Mouse (Mus musculus) stomach, embryonic 15.5 days (tissue): ENCODE measurements around the gene Gm11567. TPM values are rescaled to one million over a fixed set of nuclear protein-coding genes. Genes with fewer than 3 reads are reported as not detected.
"Not testable (repeated sequence)": the region's sequence is repeated elsewhere in the genome, so short reads cannot be mapped to it uniquely, and the experiment has no call there.

ENCODE experiments used
- ATAC-seq: fragments of 200-750 bp; cut with Nextera tagmentation; 2 replicates; pipeline ENCODE4 v1.8.0; 2017; ENCODE audit warnings: low read depth, moderate number of reproducible peaks, moderate TSS enrichment; ENCODE audit not compliant: insufficient read depth, low FRiP score
- H3K27ac ChIP-seq: fragments of 300-500 bp; sonication (generic); 2 replicates; pipeline ENCODE4 v1.5.1; 2015; ENCODE audit warnings: mild to moderate bottlenecking, inconsistent platforms
- H3K27me3 ChIP-seq: fragments of 300-500 bp; sonication (generic); replicated peaks from 2 replicates; pipeline ENCODE4 v1.6.1; 2015; ENCODE audit warnings: inconsistent platforms
- H3K36me3 ChIP-seq: fragments of 300-500 bp; sonication (generic); 2 replicates; pipeline ENCODE4 v1.6.1; 2015; ENCODE audit warnings: inconsistent platforms
- H3K4me1 ChIP-seq: fragments of 300-500 bp; sonication (generic); 2 replicates; pipeline ENCODE4 v1.6.1; 2015; ENCODE audit warnings: inconsistent platforms
- H3K4me2 ChIP-seq: fragments of 300-500 bp; sonication (generic); 2 replicates; pipeline ENCODE4 v1.6.1; 2015; ENCODE audit warnings: mild to moderate bottlenecking, inconsistent platforms
- H3K4me3 ChIP-seq: fragments of 300-500 bp; sonication (generic); replicated peaks from 2 replicates; pipeline ENCODE4 v1.5.1; 2015; ENCODE audit warnings: inconsistent platforms
- H3K9ac ChIP-seq: fragments of 300-500 bp; sonication (generic); 2 replicates; pipeline ENCODE4 v1.6.1; 2015; ENCODE audit warnings: inconsistent platforms
- H3K9me3 ChIP-seq: fragments of 300-500 bp; sonication (generic); 2 replicates; pipeline ENCODE4 v1.6.1; 2016; ENCODE audit warnings: inconsistent platforms
- WGBS: fragments of 180-500 bp; shearing (Covaris S2); methylation state at CpG from one replicate; pipeline ENCODE4 v1.1.7; 2015; 5-methylcytosine and 5-hydroxymethylcytosine counted together
- polyA plus RNA-seq: library from polyadenylated mRNA; unstranded; fragments of >200 nt; fragmentation: Nextera tagmentation; extraction: Ambion mirVana; gene quantifications from 2 replicates; pipeline ENCODE4 v1.2.1, GENCODE M21; 2015

Gm11567 gene
- polyA plus RNA-seq, result not detected in 2 replicates

DNA sequence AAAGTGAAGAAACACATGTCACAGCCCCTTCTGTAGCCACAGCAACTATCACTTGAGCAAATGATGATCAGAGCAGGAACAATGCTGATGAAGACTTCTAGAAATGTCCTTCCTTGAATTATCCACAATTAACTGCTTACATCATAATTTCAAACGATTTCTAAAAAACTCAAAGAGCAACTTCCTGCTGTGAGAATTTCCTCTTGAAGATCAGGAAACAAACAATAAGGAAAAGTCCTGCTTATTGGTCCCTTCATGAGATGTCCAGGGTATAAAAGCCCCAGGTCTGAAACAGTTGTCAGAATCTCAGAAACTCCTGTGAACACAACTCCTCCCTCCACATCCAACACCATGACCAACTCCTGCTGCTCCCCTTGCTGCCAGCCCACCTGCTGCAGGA lies at the start of gene Gm11567:
TSS of gene Gm11567 (plus strand) at position 301 of the 400 bp plus-strand sequence.
- H3K4me3 ChIP-seq, H3K9me3 ChIP-seq, H3K4me1 ChIP-seq, H3K9ac ChIP-seq, H3K27me3 ChIP-seq, ATAC-seq, H3K36me3 ChIP-seq, H3K27ac ChIP-seq, H3K4me2 ChIP-seq: not testable (repeated sequence)
- 38% methylated on average over 1 of the region's 1 CpGs for WGBS

- H3K27ac ChIP-seq, result no peak within 1 kb of the TSS
- no peaks in the 10 kb centered on the region for H3K36me3 ChIP-seq
- H3K4me3 ChIP-seq, result no peak within 1 kb of the TSS
- H3K4me2 ChIP-seq, result no peak within 1 kb of the TSS
- H3K9ac ChIP-seq, result no peak within 1 kb of the TSS
- WGBS, result 71% methylated on average over 1 of the region's 1 CpGs
- no peaks in the 10 kb centered on the region for H3K27me3 ChIP-seq
- no peak for ATAC-seq
- H3K9me3 ChIP-seq, result no peaks in the 10 kb centered on the region
- no peaks in the 10 kb centered on the region for H3K4me1 ChIP-seq
Measured at GRCm38 (mm10) chr11:99837966-99838365, 41.0 kb upstream of the Gm11567 start, which contains the start of gene 2300003K06Rik. Gene 2300003K06Rik, minus strand, starts transcription at chr11:99838066.

GRCm38 (mm10) chr11:99842185-99842584 lies 36.8 kb upstream of the Gm11567 start:
- Histone ChIP-seq H3K27me3 (no peaks in the 10 kb centered on the region), H3K9me3 (no peaks in the 10 kb centered on the region), H3K9ac (no peak overlapping the region), H3K4me1 (no peaks in the 10 kb centered on the region), H3K4me3 (no peak overlapping the region), H3K4me2 (no peak overlapping the region), H3K36me3 (no peaks in the 10 kb centered on the region), H3K27ac (no peak overlapping the region)
- no peak for ATAC-seq
- WGBS, result 79% methylated on average over 1 of the region's 1 CpGs

DNA sequence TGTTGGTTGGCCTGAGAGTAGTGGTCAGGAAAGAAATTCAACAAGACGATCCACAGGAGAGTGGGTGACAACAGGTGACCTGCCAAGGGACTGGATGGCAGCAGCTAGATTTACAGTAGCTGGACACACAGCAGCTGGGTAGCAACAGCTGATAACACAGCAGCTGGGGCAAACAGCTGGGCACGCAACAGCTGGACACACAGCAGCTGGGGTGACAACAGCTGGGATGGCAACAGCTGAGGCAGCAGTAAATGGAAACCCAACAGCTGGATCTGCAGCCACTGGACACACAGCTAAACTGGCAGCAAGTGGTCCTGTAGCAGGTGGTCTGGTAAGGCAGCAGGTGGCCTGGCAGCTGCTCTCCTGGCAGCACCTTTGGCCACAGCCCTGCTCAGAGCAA lies 32.2 kb upstream of the Gm11567 start:
- H3K9me3 ChIP-seq, result no peaks in the 10 kb centered on the region
- H3K27ac ChIP-seq, result no peak overlapping the region
- no peaks in the 10 kb centered on the region for H3K27me3 ChIP-seq
- no peak for ATAC-seq
- no peak overlapping the region for H3K4me3 ChIP-seq
- no peaks in the 10 kb centered on the region for H3K36me3 ChIP-seq
- no peaks in the 10 kb centered on the region for H3K4me1 ChIP-seq
- no peak overlapping the region for H3K4me2 ChIP-seq
- no peak overlapping the region for H3K9ac ChIP-seq
- 83% methylated on average over 2 of the region's 2 CpGs for WGBS

DNA sequence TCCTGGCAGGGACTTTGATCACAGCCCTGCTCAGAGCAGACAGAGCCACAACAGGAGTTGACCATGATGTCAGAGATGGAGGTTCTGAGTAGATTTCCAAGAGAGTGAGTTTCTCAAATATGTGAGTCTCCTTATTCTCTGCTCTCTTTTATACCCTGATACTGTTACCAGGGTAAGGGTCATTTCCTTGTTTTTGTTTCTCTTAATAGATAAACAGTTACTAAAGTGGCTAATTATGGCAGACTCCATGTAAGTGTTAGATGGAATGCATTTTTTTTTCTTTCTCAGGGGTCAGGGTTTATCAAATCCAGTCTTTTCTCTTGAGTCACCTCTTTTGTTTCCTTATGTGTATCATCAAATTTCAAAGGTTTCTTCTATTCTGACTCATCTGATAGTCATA lies 27.5 kb upstream of the Gm11567 start, which contains the start of gene Krtap4-16:
TSS of gene Krtap4-16 (minus strand) at position 101 of the 400 bp plus-strand sequence.
- Histone ChIP-seq H3K36me3 (no peaks in the 10 kb centered on the region), H3K27ac (no peak within 1 kb of the TSS), H3K9me3 (no peaks in the 10 kb centered on the region), H3K27me3 (no peaks in the 10 kb centered on the region), H3K4me3 (no peak within 1 kb of the TSS), H3K4me2 (no peak within 1 kb of the TSS), H3K4me1 (no peaks in the 10 kb centered on the region), H3K9ac (no peak within 1 kb of the TSS)
- no peak for ATAC-seq

DNA sequence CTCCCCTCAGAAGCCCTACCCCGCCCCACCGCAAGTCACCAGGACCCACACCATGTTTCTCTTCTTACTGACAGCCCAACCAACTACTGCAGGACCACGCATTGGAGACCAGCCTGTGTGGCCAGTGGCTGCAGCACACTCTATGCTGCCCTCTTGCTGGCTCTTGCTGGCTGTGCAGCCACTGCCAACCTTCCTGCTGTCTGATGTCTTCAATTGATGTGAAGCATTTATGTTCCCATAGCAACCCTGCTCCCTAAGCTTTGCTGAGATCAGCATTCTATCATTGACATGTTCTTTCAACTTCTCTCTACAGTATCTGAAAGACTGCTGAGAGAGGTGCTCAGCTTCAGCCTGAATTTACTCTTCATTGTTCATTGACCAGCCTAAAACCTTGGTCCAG lies 24.9 kb upstream of the Gm11567 start:
- H3K27ac ChIP-seq, result no peak overlapping the region
- ATAC-seq, result no peak
- no peak overlapping the region for H3K4me2 ChIP-seq
- H3K4me3 ChIP-seq, result no peak overlapping the region
- H3K9me3 ChIP-seq, result no peaks in the 10 kb centered on the region
- H3K4me1 ChIP-seq, result no peaks in the 10 kb centered on the region
- no peaks in the 10 kb centered on the region for H3K36me3 ChIP-seq
- H3K27me3 ChIP-seq, result no peaks in the 10 kb centered on the region
- 58% methylated on average over 3 of the region's 3 CpGs for WGBS
- no peak overlapping the region for H3K9ac ChIP-seq

DNA sequence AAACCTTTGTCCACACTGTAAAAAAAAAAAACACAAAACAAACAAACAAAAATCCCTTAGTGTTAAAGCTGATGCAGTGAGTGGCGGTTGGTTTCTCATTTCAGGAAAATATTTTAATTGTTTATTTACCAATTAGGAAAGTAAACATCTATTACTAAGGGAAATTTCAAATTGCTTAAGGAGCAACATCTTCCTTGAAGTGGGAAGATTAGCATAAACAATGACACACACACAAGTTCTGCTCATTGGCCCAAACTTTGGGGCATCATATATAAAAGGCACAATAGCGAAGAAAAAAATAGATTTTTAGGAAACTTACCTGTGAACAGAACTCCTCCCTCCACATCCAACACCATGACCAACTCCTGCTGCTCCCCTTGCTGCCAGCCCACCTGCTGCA lies 21.4 kb upstream of the Gm11567 start, which contains the start of gene Gm11568:
TSS of gene Gm11568 (plus strand) at position 301 of the 400 bp plus-strand sequence.
- Histone ChIP-seq H3K4me3 (no peak within 1 kb of the TSS), H3K9me3 (no peaks in the 10 kb centered on the region), H3K4me1 (no peaks in the 10 kb centered on the region), H3K27me3 (no peaks in the 10 kb centered on the region), H3K9ac (no peak within 1 kb of the TSS), H3K4me2 (no peak within 1 kb of the TSS), H3K27ac (no peak within 1 kb of the TSS), H3K36me3 (no peaks in the 10 kb centered on the region)
- no peak for ATAC-seq
- WGBS, result 87% methylated on average over 2 of the region's 2 CpGs

DNA sequence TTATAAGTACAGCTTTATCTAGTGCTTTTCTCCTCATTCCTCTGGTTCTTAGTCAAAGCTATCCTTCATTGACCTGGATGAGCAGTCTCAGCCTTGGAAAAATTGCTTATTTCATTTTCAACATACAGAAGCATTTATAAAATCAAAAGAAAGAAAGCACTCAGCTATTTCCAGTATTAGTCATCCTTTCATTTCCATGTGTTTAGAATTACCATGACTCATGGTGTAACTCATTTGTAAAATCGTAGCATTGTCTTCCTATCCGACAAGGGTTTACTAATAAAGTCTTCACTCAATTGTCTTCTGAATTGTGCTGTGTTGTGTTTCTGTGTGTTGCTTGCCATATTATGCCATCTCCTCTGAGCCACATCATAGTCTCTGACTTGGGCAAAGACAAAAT lies 20.2 kb upstream of the Gm11567 start:
- H3K27ac ChIP-seq, result no peak overlapping the region
- H3K4me3 ChIP-seq, result no peak overlapping the region
- no peaks in the 10 kb centered on the region for H3K27me3 ChIP-seq
- H3K36me3 ChIP-seq, result no peaks in the 10 kb centered on the region
- H3K9ac ChIP-seq, result no peak overlapping the region
- ATAC-seq, result no peak
- no peaks in the 10 kb centered on the region for H3K9me3 ChIP-seq
- WGBS, result 63% methylated on average over 2 of the region's 2 CpGs
- H3K4me1 ChIP-seq, result no peaks in the 10 kb centered on the region
- no peak overlapping the region for H3K4me2 ChIP-seq

- ATAC-seq, H3K27me3 ChIP-seq, H3K36me3 ChIP-seq, H3K9me3 ChIP-seq, H3K9ac ChIP-seq, H3K4me2 ChIP-seq, H3K4me1 ChIP-seq, H3K27ac ChIP-seq, H3K4me3 ChIP-seq: not testable (repeated sequence)
- WGBS, result 78% methylated on average over 1 of the region's 1 CpGs
Measured at GRCm38 (mm10) chr11:99864176-99864575, 14.8 kb upstream of the Gm11567 start, which contains the start of gene Gm11559. Gene Gm11559, plus strand, starts transcription at chr11:99864476.

- not testable (repeated sequence) for H3K9ac ChIP-seq, H3K4me3 ChIP-seq, H3K4me1 ChIP-seq, H3K27ac ChIP-seq, H3K4me2 ChIP-seq, ATAC-seq, H3K36me3 ChIP-seq, H3K9me3 ChIP-seq, H3K27me3 ChIP-seq
- WGBS, result 78% methylated on average over 1 of the region's 1 CpGs
Measured at GRCm38 (mm10) chr11:99873089-99873488, 5.9 kb upstream of the Gm11567 start, which contains the start of gene Krtap9-1. Gene Krtap9-1, plus strand, starts transcription at chr11:99873389.

DNA sequence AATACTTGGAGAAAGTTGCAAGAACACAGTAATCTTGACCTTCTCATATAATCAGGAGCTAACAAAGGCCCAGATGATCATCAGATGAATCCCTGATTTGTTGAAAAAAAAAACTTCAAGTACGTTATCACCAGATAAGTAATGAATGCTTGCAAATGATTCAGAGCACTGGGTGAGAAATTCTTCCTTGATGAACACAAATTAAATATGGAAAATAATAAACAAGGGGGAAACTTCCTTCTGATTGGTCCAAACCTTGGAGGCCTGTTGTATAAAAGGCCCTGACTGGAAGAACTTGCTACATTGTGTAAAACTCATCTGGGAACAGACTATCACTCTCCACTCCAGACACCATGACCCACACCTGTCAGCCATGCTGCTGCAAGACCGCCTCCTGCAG lies 28.6 kb downstream of the Gm11567 start, which contains the start of gene Krtap31-1:
TSS of gene Krtap31-1 (plus strand) at position 301 of the 400 bp plus-strand sequence.
- WGBS, result 81% methylated on average over 2 of the region's 2 CpGs
- H3K27ac ChIP-seq, result no peak within 1 kb of the TSS
- H3K4me1 ChIP-seq, result no peaks in the 10 kb centered on the region
- H3K9me3 ChIP-seq, result no peaks in the 10 kb centered on the region
- no peak within 1 kb of the TSS for H3K4me2 ChIP-seq
- no peaks in the 10 kb centered on the region for H3K36me3 ChIP-seq
- no peak within 1 kb of the TSS for H3K9ac ChIP-seq
- no peaks in the 10 kb centered on the region for H3K27me3 ChIP-seq
- ATAC-seq, result no peak
- H3K4me3 ChIP-seq, result no peak within 1 kb of the TSS

- Histone ChIP-seq H3K27ac (no peak within 1 kb of the TSS), H3K9ac (no peak within 1 kb of the TSS), H3K4me2 (no peak within 1 kb of the TSS), H3K4me1 (no peaks in the 10 kb centered on the region), H3K27me3 (no peaks in the 10 kb centered on the region), H3K9me3 (no peaks in the 10 kb centered on the region), H3K36me3 (no peaks in the 10 kb centered on the region), H3K4me3 (no peak within 1 kb of the TSS)
- WGBS, result 90% methylated on average over 3 of the region's 3 CpGs
- ATAC-seq, result no peak
Measured at GRCm38 (mm10) chr11:99914451-99914850, 35.5 kb downstream of the Gm11567 start, which contains the start of gene Gm11565. Gene Gm11565, plus strand, starts transcription at chr11:99914751.
